Mouse (Mus musculus): ENCODE measurements around the gene Khnyn. TPM values are rescaled to one million over a fixed set of nuclear protein-coding genes. Genes with fewer than 3 reads are reported as not detected.

Khnyn gene
- polyA plus RNA-seq, 2 experiments = 2.4 to 7.5 TPM

DNA sequence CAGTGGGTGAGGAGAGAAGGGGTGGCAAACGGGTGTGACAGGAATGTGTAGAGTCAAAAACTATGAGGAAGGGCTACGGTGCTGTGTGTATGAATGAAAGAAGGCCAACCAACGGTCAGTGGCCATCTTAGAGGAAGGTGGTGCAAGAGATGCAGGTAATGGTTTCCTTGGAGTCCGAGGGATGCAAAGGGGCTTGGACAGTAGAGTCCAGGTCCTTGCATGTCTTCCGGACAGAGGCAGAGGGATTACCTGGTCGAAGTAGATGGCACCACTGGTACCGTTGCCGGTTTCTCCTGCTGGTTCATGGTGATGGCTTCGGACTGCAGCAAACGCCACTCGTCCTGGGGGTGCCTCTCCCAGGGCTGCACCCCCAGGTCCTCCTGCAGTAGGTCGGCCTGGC, 1.1 kb upstream of the Khnyn start:
- no peak overlapping the region for H3K9ac ChIP-seq (replicated peaks)
- no peak overlapping the region for H3K4me3 ChIP-seq (ENCODE audit: insufficient read depth in 1 of 2, low read depth in 2 of 2, low read length in 2 of 2)
- H3K4me2 ChIP-seq (ENCODE audit: low read depth) = no peak overlapping the region
- no peaks in the 10 kb centered on the region for H3K9me3 ChIP-seq (ENCODE audit: control insufficient read depth, low read length)
- H3K27me3 ChIP-seq (ENCODE audit: control insufficient read depth, insufficient read depth, low read length) = no peaks in the 10 kb centered on the region
- ATAC-seq (ENCODE audit: insufficient read depth) (no peak), DNase-seq (ENCODE audit: low read depth in 3 of 3, low spot score in 3 of 3) (no peak)
- TF ChIP-seq CTCF (IDR thresholded peaks at IDR 0.05; ENCODE audit: low read depth) = no peak
- no peak for TF ChIP-seq EP300 (IDR thresholded peaks at IDR 0.05; ENCODE audit: low read depth)
- peaks cover 11% of the 10 kb centered on the region for H3K36me3 ChIP-seq (replicated peaks; ENCODE audit: control insufficient read depth, insufficient read depth, low read depth)
- H3K4me1 ChIP-seq (replicated peaks; ENCODE audit: control insufficient read depth in 2 of 2, insufficient read depth in 2 of 2, low read length in 1 of 2) = peaks cover 13 to 19% of the 10 kb centered on the region in 2 experiments
- 76% methylated on average over 12 of the region's 12 CpGs for WGBS (ENCODE audit: insufficient replicate concordance)
- H3K27ac ChIP-seq = no peak overlapping the region

DNA sequence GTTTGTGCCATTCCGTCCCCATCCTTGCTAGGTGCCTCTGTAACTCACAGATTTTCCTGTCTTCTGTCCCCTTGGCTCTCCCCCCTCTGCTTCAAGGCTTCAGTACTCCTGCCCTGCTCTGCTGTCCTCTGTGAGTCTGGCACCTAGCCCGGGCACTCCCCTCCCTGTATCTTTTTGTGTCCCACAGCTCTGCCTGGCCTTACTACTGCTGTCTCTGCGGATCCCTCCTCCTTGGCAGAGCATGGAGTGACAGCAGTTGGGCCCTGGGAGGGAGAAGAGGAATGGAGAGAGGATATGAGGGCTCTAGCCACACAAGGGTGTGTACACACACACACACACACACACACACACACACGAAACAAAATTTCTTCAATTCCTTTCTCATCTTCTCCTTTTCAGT, 581 bp upstream of the Khnyn start, which contains the start of gene Cbln3:
TSS of gene Cbln3 (minus strand) at position 227 of the 400 bp plus-strand sequence.
- ATAC-seq (ENCODE audit: insufficient read depth) = no peak
- Histone ChIP-seq H3K4me3 (ENCODE audit: insufficient read depth in 1 of 2, low read depth in 2 of 2, low read length in 2 of 2) (peak within 1 kb of the TSS; percentile 64 to 93), H3K4me2 (ENCODE audit: low read depth) (peak within 1 kb of the TSS; percentile 81), H3K27ac (peak within 1 kb of the TSS; percentile 68), H3K27me3 (ENCODE audit: control insufficient read depth, insufficient read depth, low read length) (no peaks in the 10 kb centered on the region), H3K9ac (replicated peaks) (peak within 1 kb of the TSS; percentile 96), H3K9me3 (ENCODE audit: control insufficient read depth, low read length) (no peaks in the 10 kb centered on the region), H3K36me3 (replicated peaks; ENCODE audit: control insufficient read depth, insufficient read depth, low read depth) (peaks cover 13% of the 10 kb centered on the region), H3K4me1 (replicated peaks; ENCODE audit: control insufficient read depth in 2 of 2, insufficient read depth in 2 of 2, low read length in 1 of 2) (peaks cover 13 to 19% of the 10 kb centered on the region in 2 experiments)
- no peak for DNase-seq (ENCODE audit: low read depth in 3 of 3, low spot score in 3 of 3)
- WGBS (ENCODE audit: insufficient replicate concordance) = 31% methylated on average over 4 of the region's 4 CpGs
- TF ChIP-seq EP300 (IDR thresholded peaks at IDR 0.05; ENCODE audit: low read depth) = no peak
- no peak for TF ChIP-seq CTCF (IDR thresholded peaks at IDR 0.05; ENCODE audit: low read depth)

DNA sequence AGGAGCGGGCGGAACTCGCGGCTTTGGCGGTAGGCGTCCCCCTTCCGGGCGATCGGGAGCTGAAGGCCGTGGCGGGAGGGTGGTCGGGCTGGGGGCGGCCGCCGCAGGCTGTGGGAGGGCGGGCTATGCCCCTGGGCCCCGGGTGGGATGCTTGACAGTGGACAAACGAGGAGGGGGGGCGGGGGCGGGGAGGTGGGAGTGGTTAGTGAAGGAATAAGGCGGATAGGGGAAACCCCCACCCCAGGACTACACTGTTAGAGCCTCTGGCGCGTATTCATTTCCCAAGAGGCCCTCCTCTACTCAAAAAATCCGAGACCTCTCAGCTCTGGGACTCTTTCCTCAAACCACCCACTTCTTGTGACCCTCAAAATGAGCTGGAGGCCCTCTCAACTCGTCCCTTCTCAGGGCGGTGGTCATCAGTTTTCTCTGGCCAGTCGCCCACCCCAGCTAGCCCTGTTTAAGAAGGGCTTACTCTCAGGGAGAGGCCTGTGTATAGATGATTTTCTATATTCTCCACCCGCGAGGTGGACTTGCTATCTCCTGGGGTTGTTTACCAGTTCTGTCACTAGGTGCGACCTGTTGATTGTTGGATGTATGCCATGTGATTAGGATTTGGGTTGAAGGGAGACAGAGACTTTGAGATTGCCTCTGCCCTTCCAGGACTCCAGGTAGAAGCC, 505 bp downstream of the Khnyn start:
- DNase-seq (ENCODE audit: low read depth in 3 of 3, low spot score in 3 of 3) (peak in 1 of 3 experiments; percentile 22), ATAC-seq (ENCODE audit: insufficient read depth) (peak; percentile 40)
- no peak for TF ChIP-seq CTCF (IDR thresholded peaks at IDR 0.05; ENCODE audit: low read depth)
- TF ChIP-seq EP300 (IDR thresholded peaks at IDR 0.05; ENCODE audit: low read depth) = no peak
- H3K36me3 ChIP-seq (replicated peaks; ENCODE audit: control insufficient read depth, insufficient read depth, low read depth) = peaks cover 21% of the 10 kb centered on the region
- H3K27ac ChIP-seq = peak overlapping the region; percentile 68
- peak overlapping the region; percentile 64 to 93 for H3K4me3 ChIP-seq (ENCODE audit: insufficient read depth in 1 of 2, low read depth in 2 of 2, low read length in 2 of 2)
- H3K9ac ChIP-seq (replicated peaks) = peak overlapping the region; percentile 96
- H3K27me3 ChIP-seq (ENCODE audit: control insufficient read depth, insufficient read depth, low read length) = no peaks in the 10 kb centered on the region
- WGBS (ENCODE audit: insufficient replicate concordance) = under 1% methylated on average over 23 of the region's 30 CpGs
- peaks cover 13 to 19% of the 10 kb centered on the region in 2 experiments for H3K4me1 ChIP-seq (replicated peaks; ENCODE audit: control insufficient read depth in 2 of 2, insufficient read depth in 2 of 2, low read length in 1 of 2)
- H3K4me2 ChIP-seq (ENCODE audit: low read depth) = peak overlapping the region; percentile 81
- no peaks in the 10 kb centered on the region for H3K9me3 ChIP-seq (ENCODE audit: control insufficient read depth, low read length)

DNA sequence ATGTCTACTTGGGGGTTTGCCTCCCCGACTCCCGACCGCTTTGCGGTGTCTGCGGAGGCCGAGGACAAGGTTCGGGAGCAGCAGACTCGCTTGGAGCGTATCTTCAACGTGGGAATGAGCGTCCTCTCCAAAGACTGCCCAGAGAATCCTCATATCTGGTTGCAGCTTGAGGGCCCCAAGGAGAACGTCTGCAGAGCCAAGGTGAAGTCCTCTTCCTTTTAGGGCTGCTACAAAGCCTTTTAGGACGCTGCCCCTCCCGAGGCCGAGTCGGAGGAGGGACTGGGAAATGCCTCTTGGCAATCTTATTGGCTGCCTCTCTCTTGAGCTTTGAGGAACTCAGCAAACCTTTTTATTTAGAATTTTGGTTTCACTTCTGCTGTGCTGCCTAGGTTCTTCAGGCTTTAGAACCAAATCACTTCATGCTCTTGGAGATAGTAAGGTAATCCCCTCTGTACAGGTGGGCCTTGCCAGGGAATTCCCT, 1.1 kb downstream of the Khnyn start:
- Histone ChIP-seq H3K27me3 (ENCODE audit: control insufficient read depth, insufficient read depth, low read length) (no peaks in the 10 kb centered on the region), H3K36me3 (replicated peaks; ENCODE audit: control insufficient read depth, insufficient read depth, low read depth) (peaks cover 26% of the 10 kb centered on the region), H3K4me2 (ENCODE audit: low read depth) (peak overlapping the region; percentile 81), H3K9ac (replicated peaks) (peak overlapping the region; percentile 96), H3K4me3 (ENCODE audit: insufficient read depth in 1 of 2, low read depth in 2 of 2, low read length in 2 of 2) (peak overlapping the region; percentile 64 to 93), H3K4me1 (replicated peaks; ENCODE audit: control insufficient read depth in 2 of 2, insufficient read depth in 2 of 2, low read length in 1 of 2) (peaks cover 13 to 19% of the 10 kb centered on the region in 2 experiments), H3K27ac (peak overlapping the region; percentile 68), H3K9me3 (ENCODE audit: control insufficient read depth, low read length) (no peaks in the 10 kb centered on the region)
- 3% methylated on average over 16 of the region's 16 CpGs for WGBS (ENCODE audit: insufficient replicate concordance)
- TF ChIP-seq CTCF (IDR thresholded peaks at IDR 0.05; ENCODE audit: low read depth) (no peak), EP300 (IDR thresholded peaks at IDR 0.05; ENCODE audit: low read depth) (no peak)
- peak in 2 of 3 experiments; percentile 34 to 38 for DNase-seq (ENCODE audit: low read depth in 3 of 3, low spot score in 3 of 3)
- ATAC-seq (ENCODE audit: insufficient read depth) = no peak

DNA sequence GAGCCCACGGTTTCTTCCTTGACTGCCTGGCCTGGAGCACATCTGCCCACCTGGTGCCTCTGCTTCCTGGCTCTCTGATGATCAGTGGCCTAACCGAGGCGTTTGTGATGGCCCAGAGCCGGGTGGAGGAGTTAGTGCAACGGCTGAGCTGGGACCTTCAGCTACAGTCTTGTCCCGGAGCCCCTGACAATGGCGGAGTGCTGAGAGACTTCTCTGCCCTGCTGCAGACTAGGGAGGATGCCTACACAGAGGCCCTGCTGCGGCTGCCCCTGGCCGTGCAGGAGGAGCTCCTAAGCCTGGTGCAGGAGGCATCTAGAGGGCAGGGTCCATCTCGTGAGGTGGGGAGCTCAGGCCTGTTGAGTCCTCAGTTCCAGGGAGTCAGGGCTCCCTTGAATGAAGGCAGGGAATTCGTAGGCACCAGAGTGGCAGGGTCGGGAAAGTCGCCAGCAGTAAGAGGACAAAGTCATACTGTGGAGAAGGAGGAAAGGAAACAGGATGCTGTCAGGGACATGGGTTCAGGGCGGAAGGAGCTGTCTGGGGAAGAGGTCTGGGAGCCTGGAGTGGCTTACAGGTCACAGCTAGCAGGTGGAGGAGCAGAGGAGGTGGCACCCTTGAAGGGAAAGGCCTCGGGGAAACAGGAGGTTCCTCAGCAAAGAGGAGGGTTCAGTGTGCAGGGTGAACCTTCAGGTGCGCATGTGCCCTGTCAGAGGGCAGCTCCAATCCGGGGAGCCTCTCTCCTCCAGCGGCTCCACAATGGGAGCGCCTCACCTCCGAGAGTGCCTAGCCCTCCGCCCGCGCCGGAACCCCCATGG, 2.0 kb downstream of the Khnyn start:
- Histone ChIP-seq H3K27me3 (ENCODE audit: control insufficient read depth, insufficient read depth, low read length) (no peaks in the 10 kb centered on the region), H3K27ac (no peak overlapping the region), H3K4me2 (ENCODE audit: low read depth) (peak overlapping the region; percentile 81), H3K36me3 (replicated peaks; ENCODE audit: control insufficient read depth, insufficient read depth, low read depth) (peaks cover 26% of the 10 kb centered on the region), H3K4me1 (replicated peaks; ENCODE audit: control insufficient read depth in 2 of 2, insufficient read depth in 2 of 2, low read length in 1 of 2) (peaks cover 13% of the 10 kb centered on the region in 2 experiments), H3K9me3 (ENCODE audit: control insufficient read depth, low read length) (no peaks in the 10 kb centered on the region), H3K4me3 (ENCODE audit: insufficient read depth in 1 of 2, low read depth in 2 of 2, low read length in 2 of 2) (peak overlapping the region in 1 of 2 experiments; percentile 93; a peak in 1 of 4 replicates), H3K9ac (replicated peaks) (no peak overlapping the region)
- no peak for ATAC-seq (ENCODE audit: insufficient read depth)
- WGBS (ENCODE audit: insufficient replicate concordance) = 78% methylated on average over 24 of the region's 24 CpGs
- no peak for DNase-seq (ENCODE audit: low read depth in 3 of 3, low spot score in 3 of 3)
- TF ChIP-seq CTCF (IDR thresholded peaks at IDR 0.05; ENCODE audit: low read depth) = no peak
- TF ChIP-seq EP300 (IDR thresholded peaks at IDR 0.05; ENCODE audit: low read depth) = no peak
